Mouse (Mus musculus) layer of hippocampus, adult 11-12 months (tissue): Measurements from ENCODE around the gene Togaram2.

ENCODE experiments used
- DNase-seq: peaks from one replicate; pipeline ENCODE4 v3.0.0; 2022; ENCODE audit warnings: low spot score

The Togaram2 gene

GRCm38 (mm10) chr17:71682379-71682778 is 9.3 kb downstream of the Togaram2 start:
- no peak for DNase-seq

GRCm38 (mm10) chr17:71683281-71683680 is 10.2 kb downstream of the Togaram2 start:
- DNase-seq, result no peak

- peak; percentile 37 for DNase-seq
These were observed 11.1 kb downstream of the Togaram2 start for GRCm38 (mm10) chr17:71684103-71684608.

GRCm38 (mm10) chr17:71687436-71687835 is 14.4 kb downstream of the Togaram2 start:
- no peak for DNase-seq

GRCm38 (mm10) chr17:71689903-71690302 is 16.8 kb downstream of the Togaram2 start:
- no peak for DNase-seq

GRCm38 (mm10) chr17:71691361-71691875 is 18.4 kb downstream of the Togaram2 start:
- peak; percentile 30 for DNase-seq

- DNase-seq, result peak; percentile 56
These were observed 20.3 kb downstream of the Togaram2 start for GRCm38 (mm10) chr17:71693313-71693712.

GRCm38 (mm10) chr17:71693780-71694179 is 20.7 kb downstream of the Togaram2 start:
- DNase-seq, result no peak

- no peak for DNase-seq
These were observed 22.1 kb downstream of the Togaram2 start for GRCm38 (mm10) chr17:71695151-71695550.

- no peak for DNase-seq
These were observed 22.8 kb downstream of the Togaram2 start for GRCm38 (mm10) chr17:71695716-71696315.

GRCm38 (mm10) chr17:71696396-71696795 is 23.3 kb downstream of the Togaram2 start:
- DNase-seq, result no peak

GRCm38 (mm10) chr17:71697896-71698618 is 25.0 kb downstream of the Togaram2 start:
- DNase-seq, result no peak

- no peak for DNase-seq
These were observed 25.5 kb downstream of the Togaram2 start for GRCm38 (mm10) chr17:71698619-71698956.

GRCm38 (mm10) chr17:71705113-71705512 is 32.1 kb downstream of the Togaram2 start:
- DNase-seq, result no peak

- DNase-seq, result no peak
These were observed 32.8 kb downstream of the Togaram2 start for GRCm38 (mm10) chr17:71705550-71706480.

GRCm38 (mm10) chr17:71707715-71708114 is 34.7 kb downstream of the Togaram2 start:
- DNase-seq, result no peak

- DNase-seq, result no peak
These were observed 39.2 kb downstream of the Togaram2 start for GRCm38 (mm10) chr17:71712279-71712678.

- DNase-seq, result peak; percentile 58
These were observed 42.0 kb downstream of the Togaram2 start for GRCm38 (mm10) chr17:71715034-71715433.

- no peak for DNase-seq
These were observed 45.0 kb downstream of the Togaram2 start for GRCm38 (mm10) chr17:71717881-71718625.

GRCm38 (mm10) chr17:71720434-71720833 is 47.4 kb downstream of the Togaram2 start:
- DNase-seq, result no peak

- no peak for DNase-seq
These were observed 48.0 kb downstream of the Togaram2 start for GRCm38 (mm10) chr17:71721019-71721418.

- DNase-seq, result no peak
These were observed 57.6 kb downstream of the Togaram2 start for GRCm38 (mm10) chr17:71730655-71731054.
